Mouse (Mus musculus) G1E (cell line): ENCODE measurements around the gene Gle1. TPM values are rescaled to one million over a fixed set of nuclear protein-coding genes. Genes with fewer than 3 reads are reported as not detected.

ENCODE experiments used
- ATAC-seq: 2 replicates; pipeline ENCODE4 v1.8.0; 2016; ENCODE audit warnings: mild to moderate bottlenecking; ENCODE audit not compliant: insufficient number of reproducible peaks, poor library complexity, low FRiP score, severe bottlenecking; ENCODE audit errors: extremely low read depth
- DNase-seq: peaks from one replicate; pipeline ENCODE4 v3.0.0; 2012; ENCODE audit warnings: low spot score
- H3K27me3 ChIP-seq: 2 replicates; pipeline ENCODE4 v1.6.1; 2012; ENCODE audit warnings: mild to moderate bottlenecking, low read length, inconsistent platforms; ENCODE audit not compliant: insufficient read depth
- H3K36me3 ChIP-seq: replicated peaks from 2 replicates; pipeline ENCODE3; 2012; ENCODE audit warnings: mild to moderate bottlenecking, inconsistent platforms
- H3K4me1 ChIP-seq: 2 replicates; pipeline ENCODE4 v1.6.1; 2012; ENCODE audit warnings: low read depth, low read length, inconsistent platforms, mixed read lengths; ENCODE audit not compliant: insufficient read depth
- H3K4me3 ChIP-seq: 2 replicates; pipeline ENCODE4 v1.5.1; 2012; ENCODE audit warnings: low read depth, mild to moderate bottlenecking, inconsistent platforms, low read length, moderate library complexity, mixed read lengths
- H3K9me3 ChIP-seq: replicated peaks from 2 replicates; pipeline ENCODE4 v1.6.1; 2012; ENCODE audit warnings: inconsistent platforms
- CTCF ChIP-seq: IDR thresholded peaks from 2 replicates; pipeline ENCODE4 v1.5.1; 2012; ENCODE audit warnings: low read depth, low read length, inconsistent platforms, mixed read lengths
- GATA1 ChIP-seq: IDR thresholded peaks from 2 replicates; pipeline ENCODE4 v1.6.1; 2012; ENCODE audit warnings: borderline replicate concordance, low read length, inconsistent platforms, mixed read lengths
- GATA2 ChIP-seq: IDR thresholded peaks from 2 replicates; pipeline ENCODE4 v1.6.1; 2012; ENCODE audit warnings: low read depth, low read length, inconsistent platforms, borderline replicate concordance
- POLR2AphosphoS5 ChIP-seq: IDR thresholded peaks from 2 replicates; pipeline ENCODE4 v1.6.1; 2012; ENCODE audit warnings: low read depth, low read length, inconsistent platforms; ENCODE audit not compliant: insufficient replicate concordance
- TAL1 ChIP-seq: conservative IDR thresholded peaks from 2 replicates; pipeline ENCODE4 v1.6.1; 2012; ENCODE audit warnings: low read depth, low read length, inconsistent platforms, mixed read lengths
- polyA plus RNA-seq: library from polyadenylated mRNA; stranded (reverse); fragments of >175 nt; gene quantifications from 2 replicates; pipeline ENCODE4 v1.2.3, GENCODE M21; 2012
- total RNA-seq, 2 experiments: library from RNA; stranded (forward) in 1 of 2; stranded (reverse) in 1 of 2; fragments of 200-1000 nt in 1 of 2; fragments of >200 nt in 1 of 2; fragmentation: Nextera tagmentation in 1 of 2; gene quantifications; 2 replicates each; pipeline ENCODE4 v1.2.3; 2014 to 2017

The Gle1 gene
- total and polyA plus RNA-seq, 3 experiments = 42.5 to 61.6 (median 52.2) TPM

DNA sequence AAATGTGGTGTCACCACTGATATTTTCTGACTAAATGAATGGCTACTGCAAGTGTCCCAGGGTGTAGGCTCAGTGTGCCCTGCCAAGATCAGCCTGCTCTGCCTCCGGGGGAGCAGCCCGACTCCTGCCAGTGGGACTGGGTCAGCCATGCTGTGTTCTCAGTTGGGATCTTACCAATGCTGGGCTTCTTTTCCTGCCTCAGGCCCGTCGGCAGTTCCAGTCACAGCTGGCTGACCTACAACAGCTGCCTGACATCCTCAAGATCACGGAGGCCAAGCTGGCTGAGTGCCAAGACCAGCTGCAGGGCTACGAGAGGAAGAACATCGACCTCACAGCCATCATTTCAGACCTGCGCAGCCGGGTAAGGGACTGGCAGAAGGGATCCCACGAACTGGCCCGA lies 13.2 kb upstream of the Gle1 start:
- H3K4me1 ChIP-seq = 0 out of 2 replicates have a peak, but pooled peaks cover 3% of the 10 kb centered on the region
- TF ChIP-seq POLR2AphosphoS5 = no peak
- no peak for TF ChIP-seq CTCF
- no peak for TF ChIP-seq GATA2
- TF ChIP-seq TAL1 = no peak
- TF ChIP-seq GATA1 = no peak
- H3K4me3 ChIP-seq = no peak overlapping the region
- DNase-seq (no peak), ATAC-seq (no peak)
- H3K36me3 ChIP-seq = peaks cover 92% of the 10 kb centered on the region
- H3K9me3 ChIP-seq = no peaks in the 10 kb centered on the region
- H3K27me3 ChIP-seq = no peaks in the 10 kb centered on the region

DNA sequence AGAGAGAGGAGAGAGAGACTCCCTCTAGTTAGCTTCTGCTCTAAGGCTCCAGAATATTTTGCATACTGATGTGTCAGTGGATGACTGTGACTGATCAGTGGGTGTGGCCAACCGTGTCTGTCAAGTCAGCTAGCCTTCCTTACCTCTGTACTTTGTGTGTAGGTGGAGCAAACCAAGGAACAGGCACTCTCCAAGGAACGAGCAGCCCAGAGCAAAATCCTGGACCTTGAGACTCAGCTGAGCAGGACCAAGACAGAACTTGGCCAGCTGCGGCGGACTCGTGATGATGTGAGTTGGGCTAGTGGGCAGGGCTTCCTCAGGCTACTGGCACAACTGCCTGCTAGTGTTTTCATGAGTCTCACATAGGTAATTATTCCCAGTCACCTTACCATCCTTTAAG lies 8.7 kb upstream of the Gle1 start:
- no peaks in the 10 kb centered on the region for H3K4me1 ChIP-seq
- H3K4me3 ChIP-seq = no peak overlapping the region
- DNase-seq = no peak
- no peaks in the 10 kb centered on the region for H3K27me3 ChIP-seq
- ATAC-seq = no peak
- no peak for TF ChIP-seq GATA1
- no peak for TF ChIP-seq GATA2
- no peak for TF ChIP-seq TAL1
- TF ChIP-seq POLR2AphosphoS5 = no peak
- TF ChIP-seq CTCF = no peak
- H3K9me3 ChIP-seq = no peaks in the 10 kb centered on the region
- H3K36me3 ChIP-seq = peaks cover 92% of the 10 kb centered on the region

DNA sequence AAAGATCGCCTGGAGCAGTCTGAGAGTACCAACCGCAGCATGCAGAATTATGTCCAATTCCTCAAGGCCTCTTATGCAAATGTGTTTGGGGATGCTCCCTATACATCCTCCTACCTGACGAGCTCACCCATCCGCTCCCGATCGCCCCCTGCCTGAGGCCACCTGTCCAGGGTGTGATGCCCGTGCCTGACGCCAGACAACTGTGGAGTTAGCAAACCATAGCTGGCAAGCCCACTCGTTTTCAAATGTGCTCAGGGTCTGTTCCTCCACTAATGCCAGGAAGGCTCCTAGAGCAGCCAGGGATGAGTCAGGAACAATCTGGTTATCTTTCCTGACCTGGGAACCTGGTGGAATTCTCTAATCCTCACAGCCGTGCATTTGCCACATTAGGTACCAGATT lies 4.7 kb upstream of the Gle1 start:
- ATAC-seq = no peak
- no peak overlapping the region for H3K4me3 ChIP-seq

DNA sequence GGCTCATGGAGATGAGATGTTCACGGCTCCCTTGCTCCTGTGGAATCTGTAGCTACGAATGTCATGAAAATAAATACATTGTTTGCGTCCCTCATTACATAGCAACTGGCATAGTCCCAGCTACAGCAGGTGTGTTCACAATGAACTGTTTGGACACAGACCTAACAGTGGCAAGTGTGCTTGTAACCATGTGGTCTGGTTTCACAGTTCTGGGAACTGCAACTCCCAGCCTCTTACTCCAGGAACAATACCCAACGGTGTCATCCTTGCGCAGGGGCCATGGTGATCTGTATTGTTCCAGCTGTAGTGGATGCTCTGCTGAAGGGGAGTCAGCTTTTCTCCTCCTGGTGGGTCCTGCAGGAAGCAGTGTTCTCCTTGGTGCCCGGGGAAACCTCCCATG lies 4.0 kb upstream of the Gle1 start:
- no peaks in the 10 kb centered on the region for H3K9me3 ChIP-seq
- ATAC-seq (no peak), DNase-seq (no peak)
- no peaks in the 10 kb centered on the region for H3K27me3 ChIP-seq
- H3K4me1 ChIP-seq = peaks cover 8% of the 10 kb centered on the region
- no peak overlapping the region for H3K4me3 ChIP-seq
- peaks cover 52% of the 10 kb centered on the region for H3K36me3 ChIP-seq
- no peak for TF ChIP-seq GATA1

More for the DNA sequence above, 4.7 kb upstream of the Gle1 start:
- no peak for DNase-seq
- H3K9me3 ChIP-seq = no peaks in the 10 kb centered on the region
- TF ChIP-seq POLR2AphosphoS5 (no peak), CTCF (no peak), TAL1 (no peak), GATA1 (no peak), GATA2 (no peak)
- H3K4me1 ChIP-seq = peaks cover 4% of the 10 kb centered on the region; the same call in 1 of the 2 replicates
- H3K36me3 ChIP-seq = peaks cover 56% of the 10 kb centered on the region
- H3K27me3 ChIP-seq = no peaks in the 10 kb centered on the region

DNA sequence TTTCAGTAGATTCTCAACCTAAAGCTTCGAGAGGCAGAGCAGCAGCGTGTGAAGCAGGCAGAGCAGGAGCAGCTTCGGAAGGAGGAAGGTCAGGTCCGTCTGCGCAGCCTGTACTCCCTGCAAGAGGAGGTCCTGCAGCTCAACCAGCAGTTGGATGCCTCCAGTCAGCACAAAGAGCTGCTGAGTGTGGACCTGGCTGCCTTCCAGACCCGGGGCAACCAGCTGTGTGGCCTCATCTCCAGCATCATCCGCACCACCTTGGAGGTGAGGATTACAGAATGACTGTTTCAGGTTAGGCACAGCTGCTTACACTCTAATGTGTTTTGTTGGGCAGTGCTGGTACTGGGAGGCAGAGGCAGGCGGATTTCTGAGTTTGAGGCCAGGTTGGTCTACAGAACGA lies 4.8 kb downstream of the Gle1 start:
- Histone ChIP-seq H3K36me3 (peaks cover 87% of the 10 kb centered on the region), H3K9me3 (no peaks in the 10 kb centered on the region), H3K27me3 (no peaks in the 10 kb centered on the region), H3K4me3 (no peak overlapping the region), H3K4me1 (peaks cover 12% of the 10 kb centered on the region)
- TF ChIP-seq GATA1 (no peak), CTCF (no peak), TAL1 (no peak), POLR2AphosphoS5 (no peak), GATA2 (no peak)
- no peak for DNase-seq
- ATAC-seq = no peak

DNA sequence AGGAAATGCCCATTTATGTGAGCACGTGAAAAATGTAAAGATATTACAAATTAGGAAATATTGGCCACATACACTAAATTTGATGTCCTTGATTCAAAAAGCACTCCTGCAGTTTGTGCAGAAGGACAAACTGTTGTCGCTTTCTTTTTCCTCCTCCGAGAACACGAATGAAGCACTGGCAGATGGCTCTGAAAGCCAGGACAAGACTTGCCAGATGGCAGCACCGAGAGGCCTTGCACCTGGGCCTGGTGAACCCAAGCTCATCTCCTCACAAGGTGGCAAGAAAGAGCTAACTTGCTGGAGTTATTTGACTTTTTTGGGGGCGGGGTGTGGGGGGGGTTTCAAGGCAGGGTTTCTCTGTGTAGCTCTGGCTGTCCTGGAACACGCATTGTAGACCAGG lies 5.6 kb downstream of the Gle1 start:
- DNase-seq (no peak), ATAC-seq (no peak)
- Histone ChIP-seq H3K4me3 (no peak overlapping the region), H3K9me3 (no peaks in the 10 kb centered on the region), H3K4me1 (peaks cover 11% of the 10 kb centered on the region), H3K36me3 (peaks cover 95% of the 10 kb centered on the region), H3K27me3 (no peaks in the 10 kb centered on the region)
- TF ChIP-seq TAL1 = no peak
- no peak for TF ChIP-seq GATA2
- TF ChIP-seq POLR2AphosphoS5 = no peak
- no peak for TF ChIP-seq GATA1
- no peak for TF ChIP-seq CTCF

DNA sequence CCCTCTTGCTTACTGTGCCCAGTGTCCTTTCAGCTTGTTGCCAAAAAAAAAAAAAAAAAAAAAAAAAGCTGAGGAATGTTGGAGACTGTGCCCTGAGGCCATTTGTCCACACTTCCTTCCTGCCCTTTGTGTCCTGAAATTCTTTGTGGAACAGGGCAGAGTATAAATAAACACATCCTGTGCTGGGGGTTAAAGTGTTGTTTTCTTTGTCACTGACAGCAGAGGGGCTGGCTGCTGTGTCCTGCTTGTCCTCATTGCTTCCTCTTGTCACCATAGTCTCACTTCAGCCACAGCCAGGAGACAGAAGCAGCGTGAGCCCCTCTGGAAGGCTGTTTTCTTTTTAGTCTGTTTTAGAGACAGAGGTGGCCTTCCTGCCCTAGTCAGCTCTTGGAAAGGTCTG lies 9.5 kb downstream of the Gle1 start:
- Histone ChIP-seq H3K36me3 (peaks cover 95% of the 10 kb centered on the region), H3K4me1 (no peaks in the 10 kb centered on the region), H3K27me3 (no peaks in the 10 kb centered on the region), H3K4me3 (no peak overlapping the region), H3K9me3 (no peaks in the 10 kb centered on the region)
- ATAC-seq (no peak), DNase-seq (no peak)
- TF ChIP-seq GATA2 (no peak), POLR2AphosphoS5 (no peak), CTCF (no peak), TAL1 (no peak)
